Mouse (Mus musculus): Measurements from ENCODE around the gene Col4a3. TPM values are rescaled to one million over a fixed set of nuclear protein-coding genes. Genes with fewer than 3 reads are reported as not detected.
A peak's percentile ranks its signal among the peaks of the same experiment; 100 is the strongest.

Col4a3 gene
- polyA plus RNA-seq, 1 experiment: 0.09 TPM

- Histone ChIP-seq H3K27ac (ENCODE audit: insufficient read depth, low read length) (no peak overlapping the region), H3K4me1 (ENCODE audit: control insufficient read depth, insufficient read depth, low read length) (peaks cover 2% of the 10 kb centered on the region), H3K4me3 (ENCODE audit: insufficient read depth, low read length) (no peak overlapping the region)
- TF ChIP-seq POLR2A (IDR thresholded peaks at IDR 0.05; ENCODE audit: low read depth, low read length) (no peak), CTCF (IDR thresholded peaks at IDR 0.05; ENCODE audit: borderline replicate concordance, insufficient read depth, low read length) (no peak)
Measured at GRCm38 (mm10) chr1:82603198-82603950, 16.7 kb downstream of the Col4a3 start.

GRCm38 (mm10) chr1:82605347-82605746, 18.6 kb downstream of the Col4a3 start:
- Histone ChIP-seq H3K4me1 (ENCODE audit: control insufficient read depth, insufficient read depth, low read length) (no peaks in the 10 kb centered on the region), H3K27ac (ENCODE audit: insufficient read depth, low read length) (no peak overlapping the region), H3K4me3 (ENCODE audit: insufficient read depth, low read length) (no peak overlapping the region)
- no peak for TF ChIP-seq CTCF (IDR thresholded peaks at IDR 0.05; ENCODE audit: borderline replicate concordance, insufficient read depth, low read length)
- no peak for TF ChIP-seq POLR2A (IDR thresholded peaks at IDR 0.05; ENCODE audit: low read depth, low read length)

- H3K4me3 ChIP-seq (ENCODE audit: insufficient read depth, low read length): no peak overlapping the region
- TF ChIP-seq POLR2A (IDR thresholded peaks at IDR 0.05; ENCODE audit: low read depth, low read length) (no peak), CTCF (IDR thresholded peaks at IDR 0.05; ENCODE audit: borderline replicate concordance, insufficient read depth, low read length) (no peak)
- H3K27ac ChIP-seq (ENCODE audit: insufficient read depth, low read length): no peak overlapping the region
- no peaks in the 10 kb centered on the region for H3K4me1 ChIP-seq (ENCODE audit: control insufficient read depth, insufficient read depth, low read length)
Measured at GRCm38 (mm10) chr1:82605856-82606255, 19.1 kb downstream of the Col4a3 start.

- H3K4me1 ChIP-seq (ENCODE audit: control insufficient read depth, insufficient read depth, low read length): peaks cover 8% of the 10 kb centered on the region
- TF ChIP-seq CTCF (IDR thresholded peaks at IDR 0.05; ENCODE audit: borderline replicate concordance, insufficient read depth, low read length) (no peak), POLR2A (IDR thresholded peaks at IDR 0.05; ENCODE audit: low read depth, low read length) (no peak)
- H3K27ac ChIP-seq (ENCODE audit: insufficient read depth, low read length): no peak overlapping the region
- H3K4me3 ChIP-seq (ENCODE audit: insufficient read depth, low read length): no peak overlapping the region
Measured at GRCm38 (mm10) chr1:82608646-82609262, 22.0 kb downstream of the Col4a3 start.

GRCm38 (mm10) chr1:82612061-82612660, 25.4 kb downstream of the Col4a3 start:
- TF ChIP-seq POLR2A (IDR thresholded peaks at IDR 0.05; ENCODE audit: low read depth, low read length): no peak
- TF ChIP-seq CTCF (IDR thresholded peaks at IDR 0.05; ENCODE audit: borderline replicate concordance, insufficient read depth, low read length): no peak
- Histone ChIP-seq H3K27ac (ENCODE audit: insufficient read depth, low read length) (peak overlapping the region; percentile 58; the same call in 1 of the 2 replicates), H3K4me1 (ENCODE audit: control insufficient read depth, insufficient read depth, low read length) (peaks cover 8% of the 10 kb centered on the region), H3K4me3 (ENCODE audit: insufficient read depth, low read length) (no peak overlapping the region)

- H3K4me1 ChIP-seq (ENCODE audit: control insufficient read depth, insufficient read depth, low read length): no peaks in the 10 kb centered on the region
- TF ChIP-seq POLR2A (IDR thresholded peaks at IDR 0.05; ENCODE audit: low read depth, low read length) (no peak), CTCF (IDR thresholded peaks at IDR 0.05; ENCODE audit: borderline replicate concordance, insufficient read depth, low read length) (no peak)
Measured at GRCm38 (mm10) chr1:82618001-82618400, 31.3 kb downstream of the Col4a3 start.

GRCm38 (mm10) chr1:82618592-82618991, 31.9 kb downstream of the Col4a3 start:
- TF ChIP-seq CTCF (IDR thresholded peaks at IDR 0.05; ENCODE audit: borderline replicate concordance, insufficient read depth, low read length): no peak
- TF ChIP-seq POLR2A (IDR thresholded peaks at IDR 0.05; ENCODE audit: low read depth, low read length): no peak
- Histone ChIP-seq H3K4me1 (ENCODE audit: control insufficient read depth, insufficient read depth, low read length) (no peaks in the 10 kb centered on the region), H3K4me3 (ENCODE audit: insufficient read depth, low read length) (no peak overlapping the region), H3K27ac (ENCODE audit: insufficient read depth, low read length) (no peak overlapping the region)

More at GRCm38 (mm10) chr1:82618001-82618400, 31.3 kb downstream of the Col4a3 start:
- Histone ChIP-seq H3K4me3 (ENCODE audit: insufficient read depth, low read length) (no peak overlapping the region), H3K27ac (ENCODE audit: insufficient read depth, low read length) (no peak overlapping the region)

GRCm38 (mm10) chr1:82619981-82620380, 33.3 kb downstream of the Col4a3 start:
- H3K4me1 ChIP-seq (ENCODE audit: control insufficient read depth, insufficient read depth, low read length): no peaks in the 10 kb centered on the region
- H3K4me3 ChIP-seq (ENCODE audit: insufficient read depth, low read length): no peak overlapping the region
- TF ChIP-seq POLR2A (IDR thresholded peaks at IDR 0.05; ENCODE audit: low read depth, low read length) (no peak), CTCF (IDR thresholded peaks at IDR 0.05; ENCODE audit: borderline replicate concordance, insufficient read depth, low read length) (no peak)
- no peak overlapping the region for H3K27ac ChIP-seq (ENCODE audit: insufficient read depth, low read length)

GRCm38 (mm10) chr1:82624934-82625333, 38.2 kb downstream of the Col4a3 start:
- Histone ChIP-seq H3K27ac (ENCODE audit: insufficient read depth, low read length) (no peak overlapping the region), H3K4me1 (ENCODE audit: control insufficient read depth, insufficient read depth, low read length) (no peaks in the 10 kb centered on the region), H3K4me3 (ENCODE audit: insufficient read depth, low read length) (no peak overlapping the region)
- no peak for TF ChIP-seq CTCF (IDR thresholded peaks at IDR 0.05; ENCODE audit: borderline replicate concordance, insufficient read depth, low read length)
- TF ChIP-seq POLR2A (IDR thresholded peaks at IDR 0.05; ENCODE audit: low read depth, low read length): no peak

GRCm38 (mm10) chr1:82625474-82625873, 38.8 kb downstream of the Col4a3 start:
- no peaks in the 10 kb centered on the region for H3K4me1 ChIP-seq (ENCODE audit: control insufficient read depth, insufficient read depth, low read length)
- TF ChIP-seq CTCF (IDR thresholded peaks at IDR 0.05; ENCODE audit: borderline replicate concordance, insufficient read depth, low read length): no peak
- no peak for TF ChIP-seq POLR2A (IDR thresholded peaks at IDR 0.05; ENCODE audit: low read depth, low read length)
- H3K27ac ChIP-seq (ENCODE audit: insufficient read depth, low read length): no peak overlapping the region
- no peak overlapping the region for H3K4me3 ChIP-seq (ENCODE audit: insufficient read depth, low read length)

Measured in embryonic fibroblast, embryonic 13.5 days (primary cell).